Mouse (Mus musculus) testis, adult 2 months (tissue): ENCODE results near the gene Nrxn2. TPM values are rescaled to one million over a fixed set of nuclear protein-coding genes. Genes with fewer than 3 reads are reported as not detected.

Experiments
- H3K27ac ChIP-seq: fragments of 200-500 bp; 2 replicates; pipeline ENCODE4 v1.5.1; 2012; ENCODE audit warnings: low read depth, low read length; ENCODE audit not compliant: control insufficient read depth, insufficient read depth
- H3K27me3 ChIP-seq: fragments of 200-500 bp; 2 replicates; pipeline ENCODE4 v1.6.1; 2012; ENCODE audit warnings: mild to moderate bottlenecking, low read length, moderate library complexity; ENCODE audit not compliant: control insufficient read depth, insufficient read depth
- H3K36me3 ChIP-seq: fragments of 200-500 bp; 2 replicates; pipeline ENCODE4 v1.6.1; 2012; ENCODE audit warnings: mild to moderate bottlenecking, low read length; ENCODE audit not compliant: control insufficient read depth, insufficient read depth
- H3K4me1 ChIP-seq: fragments of 200-500 bp; 2 replicates; pipeline ENCODE4 v1.6.1; 2012; ENCODE audit warnings: low read length; ENCODE audit not compliant: control insufficient read depth, insufficient read depth
- H3K4me3 ChIP-seq: fragments of 200-500 bp; 2 replicates; pipeline ENCODE4 v1.5.1; 2012; ENCODE audit warnings: low read depth, mild to moderate bottlenecking, low read length, moderate library complexity, mixed read lengths; ENCODE audit not compliant: control insufficient read depth
- CTCF ChIP-seq: fragments of 200-500 bp; IDR thresholded peaks from 2 replicates; pipeline ENCODE4 v1.5.1; 2012; ENCODE audit warnings: low read depth, mild to moderate bottlenecking, inconsistent platforms, low read length, moderate library complexity; ENCODE audit not compliant: control insufficient read depth, insufficient read depth, insufficient replicate concordance
- POLR2A ChIP-seq: fragments of 200-500 bp; IDR thresholded peaks from 2 replicates; pipeline ENCODE4 v1.6.1; 2012; ENCODE audit warnings: low read depth, mild to moderate bottlenecking, inconsistent platforms, low read length, moderate library complexity; ENCODE audit not compliant: control insufficient read depth
- polyA plus RNA-seq: library from polyadenylated mRNA; depleted of rRNA; stranded (reverse); fragments of >200 nt; gene quantifications from 2 replicates; pipeline ENCODE4 v1.2.3, GENCODE M21; 2012

Nrxn2 gene
- polyA plus RNA-seq, 1 experiment: 2.5 TPM

GRCm38 (mm10) chr19:6445761-6446423 is 27.4 kb downstream of the Nrxn2 start:
- H3K4me1 ChIP-seq: 0 out of 2 replicates have a peak, but pooled peaks cover 2% of the 10 kb centered on the region
- no peak overlapping the region for H3K4me3 ChIP-seq
- no peak overlapping the region for H3K27ac ChIP-seq
- H3K27me3 ChIP-seq: no peaks in the 10 kb centered on the region
- no peaks in the 10 kb centered on the region for H3K36me3 ChIP-seq
- TF ChIP-seq CTCF (no peak), POLR2A (0 out of 2 replicates have a peak, but pooled peaks have one; percentile 9)

- Histone ChIP-seq H3K27ac (no peak overlapping the region), H3K4me1 (0 out of 2 replicates have a peak, but pooled peaks cover 2% of the 10 kb centered on the region), H3K27me3 (no peaks in the 10 kb centered on the region), H3K4me3 (no peak overlapping the region), H3K36me3 (no peaks in the 10 kb centered on the region)
- TF ChIP-seq POLR2A: no peak
- TF ChIP-seq CTCF: no peak
These were observed 28.4 kb downstream of the Nrxn2 start for GRCm38 (mm10) chr19:6446736-6447437.

- no peaks in the 10 kb centered on the region for H3K36me3 ChIP-seq
- H3K4me1 ChIP-seq: peaks cover 14% of the 10 kb centered on the region
- H3K27ac ChIP-seq: no peak overlapping the region
- H3K4me3 ChIP-seq: no peak overlapping the region
- TF ChIP-seq CTCF (no peak), POLR2A (no peak)
- no peaks in the 10 kb centered on the region for H3K27me3 ChIP-seq
These were observed 30.2 kb downstream of the Nrxn2 start for GRCm38 (mm10) chr19:6448752-6449151.

- Histone ChIP-seq H3K36me3 (no peaks in the 10 kb centered on the region), H3K4me3 (no peak overlapping the region), H3K4me1 (peaks cover 14% of the 10 kb centered on the region), H3K27me3 (no peaks in the 10 kb centered on the region), H3K27ac (no peak overlapping the region)
- TF ChIP-seq CTCF (no peak), POLR2A (no peak)
These were observed 31.3 kb downstream of the Nrxn2 start for GRCm38 (mm10) chr19:6449841-6450240.

GRCm38 (mm10) chr19:6452030-6452494 is 33.5 kb downstream of the Nrxn2 start:
- no peaks in the 10 kb centered on the region for H3K36me3 ChIP-seq
- no peaks in the 10 kb centered on the region for H3K27me3 ChIP-seq
- 0 out of 2 replicates have a peak overlapping the region, but pooled peaks have one; percentile 57 for H3K27ac ChIP-seq
- no peak overlapping the region for H3K4me3 ChIP-seq
- TF ChIP-seq CTCF: peak; percentile 55; the same call in 1 of the 2 replicates
- TF ChIP-seq POLR2A: no peak
- peaks cover 12% of the 10 kb centered on the region for H3K4me1 ChIP-seq

GRCm38 (mm10) chr19:6452672-6453310 is 34.3 kb downstream of the Nrxn2 start:
- H3K27ac ChIP-seq: 0 out of 2 replicates have a peak overlapping the region, but pooled peaks have one; percentile 15

GRCm38 (mm10) chr19:6453349-6453748 is 34.8 kb downstream of the Nrxn2 start:
- H3K27ac ChIP-seq: no peak overlapping the region
- peaks cover 12% of the 10 kb centered on the region for H3K4me1 ChIP-seq
- no peaks in the 10 kb centered on the region for H3K27me3 ChIP-seq
- H3K36me3 ChIP-seq: no peaks in the 10 kb centered on the region
- TF ChIP-seq POLR2A: no peak
- TF ChIP-seq CTCF: no peak
- H3K4me3 ChIP-seq: no peak overlapping the region

More at GRCm38 (mm10) chr19:6452672-6453310, 34.3 kb downstream of the Nrxn2 start:
- H3K36me3 ChIP-seq: no peaks in the 10 kb centered on the region
- no peak overlapping the region for H3K4me3 ChIP-seq
- H3K4me1 ChIP-seq: peaks cover 12% of the 10 kb centered on the region
- TF ChIP-seq CTCF: no peak
- no peak for TF ChIP-seq POLR2A
- no peaks in the 10 kb centered on the region for H3K27me3 ChIP-seq
